Mouse (Mus musculus) mature B cell (primary cell): ENCODE results near the gene Fam13a.

ENCODE experiments used
- in situ Hi-C: fragments of 300-500 bp; cut with MboI; formaldehyde crosslinking; loops from 2 replicates; pipeline ENCODE4 v1.14.3; 2019

Fam13a gene

GRCm38 (mm10) chr6:58933189-58933913 is 91.0 kb downstream of the Fam13a start:
- in situ Hi-C loops = no loop called here

GRCm38 (mm10) chr6:58932515-58933188 is 91.7 kb downstream of the Fam13a start:
- in situ Hi-C loops = no loop called here

GRCm38 (mm10) chr6:58931149-58931548 is 93.2 kb downstream of the Fam13a start:
- in situ Hi-C loops = no loop called here

GRCm38 (mm10) chr6:58929911-58930431 is 94.4 kb downstream of the Fam13a start:
- in situ Hi-C loops = no loop called here

- in situ Hi-C loops = no loop called here
These were observed 96.5 kb downstream of the Fam13a start for GRCm38 (mm10) chr6:58927881-58928280.

- in situ Hi-C loops = no loop called here
These were observed 101.8 kb downstream of the Fam13a start for GRCm38 (mm10) chr6:58922511-58922910.

- in situ Hi-C loops = no loop called here
These were observed 102.7 kb downstream of the Fam13a start for GRCm38 (mm10) chr6:58921623-58922022.

GRCm38 (mm10) chr6:58920735-58921134 is 103.6 kb downstream of the Fam13a start:
- in situ Hi-C loops = no loop called here

GRCm38 (mm10) chr6:58916498-58916897 is 107.9 kb downstream of the Fam13a start:
- in situ Hi-C loops = no loop called here

GRCm38 (mm10) chr6:58913971-58914370 is 110.4 kb downstream of the Fam13a start:
- in situ Hi-C loops = no loop called here

GRCm38 (mm10) chr6:58913551-58913950 is 110.8 kb downstream of the Fam13a start:
- in situ Hi-C loops = no loop called here

GRCm38 (mm10) chr6:58912842-58913241 is 111.5 kb downstream of the Fam13a start:
- in situ Hi-C loops = no loop called here

GRCm38 (mm10) chr6:58907791-58908190 is 116.6 kb downstream of the Fam13a start:
- in situ Hi-C loops = no loop called here

- in situ Hi-C loops = no loop called here
These were observed 117.0 kb downstream of the Fam13a start for GRCm38 (mm10) chr6:58907336-58907735.

- in situ Hi-C loops = no loop called here
These were observed 117.5 kb downstream of the Fam13a start, which contains the start of gene Nap1l5 for GRCm38 (mm10) chr6:58906852-58907261. Gene Nap1l5 (minus strand): TSS chr6:58907076.

GRCm38 (mm10) chr6:58904551-58904950 is 119.8 kb downstream of the Fam13a start:
- in situ Hi-C loops = no loop called here

- in situ Hi-C loops = no loop called here
These were observed 121.2 kb downstream of the Fam13a start for GRCm38 (mm10) chr6:58903171-58903570.

GRCm38 (mm10) chr6:58900536-58900935 is 123.8 kb downstream of the Fam13a start:
- in situ Hi-C loops = no loop called here

- in situ Hi-C loops = no loop called here
These were observed 125.3 kb downstream of the Fam13a start for GRCm38 (mm10) chr6:58899076-58899475.

- in situ Hi-C loops = no loop called here
These were observed 127.7 kb downstream of the Fam13a start for GRCm38 (mm10) chr6:58896648-58897047.

GRCm38 (mm10) chr6:58894994-58895393 is 129.4 kb downstream of the Fam13a start:
- in situ Hi-C loops = no loop called here

- in situ Hi-C loops = no loop called here
These were observed 131.0 kb downstream of the Fam13a start for GRCm38 (mm10) chr6:58893307-58893706.

- in situ Hi-C loops = no loop called here
These were observed 134.4 kb downstream of the Fam13a start for GRCm38 (mm10) chr6:58889917-58890316.
